17 mouse cellular contexts compared by ENCODE assay signal in genomic region chr13:101015435-101015834, GRCm38 (mm10).
"Had no signal": no experiment of that assay in that cellular context is flagged by ENCODE, and none has a peak within 500 bp of the region (broad histone marks: within the 10 kb centered on the region; RNA-seq: fewer than 3 reads in every experiment).

No protein-coding gene starts in this region.

- H3K36me3 ChIP-seq: limb, embryonic 15.5 days; liver, embryonic 12.5 days; midbrain, embryonic 12.5 days; neural tube, embryonic 13.5 days had no signal

- H3K27ac ChIP-seq: layer of hippocampus, adult 2 months; limb, embryonic 15.5 days; liver, embryonic 12.5 days; macrophage; midbrain, embryonic 12.5 days; neural tube, embryonic 13.5 days had no signal

- H3K4me3 ChIP-seq: layer of hippocampus, adult 2 months; limb, embryonic 15.5 days; liver, embryonic 12.5 days; megakaryocyte, embryonic 14.5 days; midbrain, embryonic 12.5 days; neural tube, embryonic 13.5 days had no signal

- H3K9ac ChIP-seq: limb, embryonic 15.5 days; liver, embryonic 12.5 days; lung, embryonic 14.5 days; midbrain, embryonic 12.5 days; neural tube, embryonic 13.5 days had no signal

- ATAC-seq: liver, embryonic 12.5 days; midbrain, embryonic 16.5 days had no signal

- H3K4me2 ChIP-seq: limb, embryonic 15.5 days; liver, embryonic 12.5 days; lung, embryonic 14.5 days; midbrain, embryonic 12.5 days; neural tube, embryonic 13.5 days had no signal

- H3K27me3 ChIP-seq: limb, embryonic 15.5 days; liver, embryonic 12.5 days; midbrain, embryonic 12.5 days; neural tube, embryonic 13.5 days had no signal

- DNase-seq: kidney, postnatal 10 days; kidney, postnatal 4 days; left cerebral cortex, postnatal 4 days; lung, embryonic 14.5 days; lung, postnatal 10 days; retina, postnatal 1 day; right cerebral cortex, postnatal 4 days; spleen, adult 18-20 months; thymus, postnatal 36 days had no signal

- H3K9me3 ChIP-seq: limb, embryonic 15.5 days; liver, embryonic 12.5 days; midbrain, embryonic 12.5 days; neural tube, embryonic 13.5 days had no signal

- H3K4me1 ChIP-seq: limb, embryonic 15.5 days; liver, embryonic 12.5 days; megakaryocyte, embryonic 14.5 days; midbrain, embryonic 12.5 days had no signal
